Mouse (Mus musculus) ES-E14 (cell line): ENCODE results near the gene Ttll12. TPM values are rescaled to one million over a fixed set of nuclear protein-coding genes. Genes with fewer than 3 reads are reported as not detected.
A peak's percentile ranks its signal among the peaks of the same experiment; 100 is the strongest.

Experiments
- DNase-seq: peaks from one replicate; pipeline ENCODE4 v3.0.0-alpha.2; 2013; ENCODE audit warnings: low read depth, low spot score
- H3K27ac ChIP-seq: 2 replicates; pipeline ENCODE4 v1.5.1; 2012; ENCODE audit warnings: low read depth, mild to moderate bottlenecking, low read length, moderate library complexity, mixed read lengths; ENCODE audit not compliant: poor library complexity, insufficient read depth, severe bottlenecking
- H3K36me3 ChIP-seq: 2 replicates; pipeline ENCODE4 v1.6.1; 2012; ENCODE audit warnings: mild to moderate bottlenecking, low read length, moderate library complexity, mixed read lengths; ENCODE audit not compliant: control insufficient read depth, poor library complexity, insufficient read depth, severe bottlenecking
- H3K4me1 ChIP-seq, 2 experiments: fragments of 150-350 bp in 1 of 2; sonication (generic) in 1 of 2; 2 replicates each; pipeline ENCODE4 v1.6.1; 2012; ENCODE audit warnings: low read length in 2 of 2, mild to moderate bottlenecking in 1 of 2, mixed read lengths in 1 of 2; ENCODE audit not compliant: control insufficient read depth in 2 of 2, insufficient read depth in 2 of 2, poor library complexity in 1 of 2
- H3K4me3 ChIP-seq, 2 experiments: fragments of 150-350 bp in 1 of 2; sonication (generic) in 1 of 2; 2 replicates each; pipeline ENCODE4 v1.5.1; 2012; ENCODE audit warnings: low read length in 2 of 2, low read depth in 1 of 2, mild to moderate bottlenecking in 1 of 2, mixed read lengths in 1 of 2; ENCODE audit not compliant: insufficient read depth in 1 of 2, poor library complexity in 1 of 2, severe bottlenecking in 1 of 2
- H3K9ac ChIP-seq: 2 replicates; pipeline ENCODE4 v1.6.1; 2012; ENCODE audit warnings: low read depth, mild to moderate bottlenecking, low read length, mixed read lengths; ENCODE audit not compliant: poor library complexity, insufficient read depth, severe bottlenecking
- H3K9me3 ChIP-seq: fragments of 150-350 bp; sonication (generic); 2 replicates; pipeline ENCODE4 v1.6.1; 2012; ENCODE audit warnings: low read depth, mild to moderate bottlenecking, low read length; ENCODE audit not compliant: control insufficient read depth, insufficient read depth
- CHD2 ChIP-seq: IDR thresholded peaks from 2 replicates; pipeline ENCODE4 v1.6.1; 2014; ENCODE audit warnings: mild to moderate bottlenecking, low read depth, low read length, inconsistent platforms
- HCFC1 ChIP-seq: IDR thresholded peaks from 2 replicates; pipeline ENCODE4 v1.6.1; 2012; ENCODE audit warnings: low read length, inconsistent platforms, borderline replicate concordance; ENCODE audit not compliant: insufficient read depth
- MAFK ChIP-seq: IDR thresholded peaks from 2 replicates; pipeline ENCODE4 v1.6.1; 2014; ENCODE audit warnings: mild to moderate bottlenecking, low read depth, low read length, inconsistent platforms; ENCODE audit not compliant: insufficient read depth
- ZC3H11A ChIP-seq: IDR thresholded peaks from 2 replicates; pipeline ENCODE4 v1.6.1; 2012; ENCODE audit warnings: low read depth, mild to moderate bottlenecking, inconsistent platforms, low read length, borderline replicate concordance
- ZNF384 ChIP-seq: IDR thresholded peaks from 2 replicates; pipeline ENCODE4 v1.6.1; 2012; ENCODE audit warnings: low read depth, low read length, inconsistent platforms
- in situ Hi-C, 2 experiments: fragments of 600-800 bp; cut with MboI; formaldehyde crosslinking; loops; one replicate each; pipeline ENCODE4 v1.15.1; 2025; ENCODE audit warnings: low sequenced_read_pairs in 2 of 2, inconsistent platforms in 1 of 2; ENCODE audit not compliant: unreplicated experiment in 2 of 2
- total RNA-seq: library from RNA; depleted of rRNA; stranded (reverse); fragments of 300-350 nt; gene quantifications from 2 replicates; pipeline ENCODE4 v1.2.3, GENCODE M21; 2012

The Ttll12 gene
- total RNA-seq, 1 experiment, result 45.5 TPM

- in situ Hi-C loops, result no loop called here
- H3K36me3 ChIP-seq, result no peaks in the 10 kb centered on the region
- no peak overlapping the region for H3K4me3 ChIP-seq
- DNase-seq, result no peak
- peak; percentile 33; the same call in 1 of the 2 replicates for TF ChIP-seq MAFK
- no peak for TF ChIP-seq ZC3H11A
- H3K4me1 ChIP-seq, result peaks cover 5 to 32% of the 10 kb centered on the region in 2 experiments; a peak in 3 of 4 replicates
- H3K9ac ChIP-seq, result no peak overlapping the region
- H3K9me3 ChIP-seq, result no peaks in the 10 kb centered on the region
- H3K27ac ChIP-seq, result no peak overlapping the region
Observed at GRCm38 (mm10) chr15:83565434-83565833, 29.5 kb downstream of the Ttll12 start.

- H3K27ac ChIP-seq, result no peak overlapping the region
- H3K4me1 ChIP-seq, result peaks cover 2 to 23% of the 10 kb centered on the region in 2 experiments; a peak in 1 of 4 replicates
- no peaks in the 10 kb centered on the region for H3K36me3 ChIP-seq
- peak; percentile 37 for DNase-seq
- peak overlapping the region; percentile 49; the same call in 1 of the 2 replicates for H3K9ac ChIP-seq
- peak overlapping the region; percentile 55 to 62 for H3K4me3 ChIP-seq
- TF ChIP-seq CHD2 (no peak), MAFK (no peak), ZC3H11A (no peak), HCFC1 (no peak), ZNF384 (no peak)
- in situ Hi-C loops, result no loop called here
- no peaks in the 10 kb centered on the region for H3K9me3 ChIP-seq
Observed at GRCm38 (mm10) chr15:83563857-83564651, 30.9 kb downstream of the Ttll12 start.

- in situ Hi-C loops, result no loop called here
- Histone ChIP-seq H3K4me3 (peak within 1 kb of the TSS; percentile 55 to 62), H3K9ac (peak within 1 kb of the TSS; percentile 49), H3K27ac (peak within 1 kb of the TSS; percentile 27), H3K36me3 (no peaks in the 10 kb centered on the region), H3K4me1 (peaks cover 2 to 23% of the 10 kb centered on the region in 2 experiments; a peak in 1 of 4 replicates), H3K9me3 (no peaks in the 10 kb centered on the region)
- DNase-seq, result no peak
- no peak for TF ChIP-seq MAFK
- TF ChIP-seq ZNF384, result no peak
- TF ChIP-seq ZC3H11A, result no peak
- TF ChIP-seq CHD2, result no peak
- TF ChIP-seq HCFC1, result no peak
Observed at GRCm38 (mm10) chr15:83563327-83563856, 31.6 kb downstream of the Ttll12 start, which contains the start of the genes Tspo and Mcat. TSS of gene Tspo (plus strand) at chr15:83563592. TSS of gene Mcat (minus strand) at chr15:83563787.

GRCm38 (mm10) chr15:83562626-83563270 is 32.2 kb downstream of the Ttll12 start:
- Histone ChIP-seq H3K9ac (peak overlapping the region; percentile 8; the same call in 1 of the 2 replicates), H3K4me3 (peak overlapping the region; percentile 25 to 55), H3K27ac (peak overlapping the region; percentile 27), H3K4me1 (peaks cover 2 to 23% of the 10 kb centered on the region in 2 experiments; a peak in 1 of 4 replicates), H3K9me3 (no peaks in the 10 kb centered on the region), H3K36me3 (no peaks in the 10 kb centered on the region)
- peak; percentile 57 for DNase-seq
- in situ Hi-C loops, result no loop called here
- no peak for TF ChIP-seq HCFC1
